Mouse (Mus musculus) megakaryocyte, embryonic 14.5 days (primary cell): Measurements from ENCODE around the gene Filip1l.

Experiments used
- FLI1 ChIP-seq: IDR thresholded peaks from 2 replicates; pipeline ENCODE4 v1.6.1; 2012; ENCODE audit warnings: low read length, inconsistent platforms, mixed read lengths
- GATA1 ChIP-seq: IDR thresholded peaks from 3 replicates; pipeline ENCODE4 v1.6.1; 2012; ENCODE audit warnings: mixed read lengths, low read length, inconsistent platforms, borderline replicate concordance

- TF ChIP-seq GATA1 (no peak), FLI1 (no peak)
Observed at GRCm38 (mm10) chr16:57346258-57346657, 6.6 kb upstream of the Filip1l start.
